Mouse (Mus musculus): Measurements from ENCODE around the gene Fndc11. TPM values are rescaled to one million over a fixed set of nuclear protein-coding genes. Genes with fewer than 3 reads are reported as not detected.

Gene Fndc11
- polyA plus RNA-seq, 1 experiment, result not detected

DNA sequence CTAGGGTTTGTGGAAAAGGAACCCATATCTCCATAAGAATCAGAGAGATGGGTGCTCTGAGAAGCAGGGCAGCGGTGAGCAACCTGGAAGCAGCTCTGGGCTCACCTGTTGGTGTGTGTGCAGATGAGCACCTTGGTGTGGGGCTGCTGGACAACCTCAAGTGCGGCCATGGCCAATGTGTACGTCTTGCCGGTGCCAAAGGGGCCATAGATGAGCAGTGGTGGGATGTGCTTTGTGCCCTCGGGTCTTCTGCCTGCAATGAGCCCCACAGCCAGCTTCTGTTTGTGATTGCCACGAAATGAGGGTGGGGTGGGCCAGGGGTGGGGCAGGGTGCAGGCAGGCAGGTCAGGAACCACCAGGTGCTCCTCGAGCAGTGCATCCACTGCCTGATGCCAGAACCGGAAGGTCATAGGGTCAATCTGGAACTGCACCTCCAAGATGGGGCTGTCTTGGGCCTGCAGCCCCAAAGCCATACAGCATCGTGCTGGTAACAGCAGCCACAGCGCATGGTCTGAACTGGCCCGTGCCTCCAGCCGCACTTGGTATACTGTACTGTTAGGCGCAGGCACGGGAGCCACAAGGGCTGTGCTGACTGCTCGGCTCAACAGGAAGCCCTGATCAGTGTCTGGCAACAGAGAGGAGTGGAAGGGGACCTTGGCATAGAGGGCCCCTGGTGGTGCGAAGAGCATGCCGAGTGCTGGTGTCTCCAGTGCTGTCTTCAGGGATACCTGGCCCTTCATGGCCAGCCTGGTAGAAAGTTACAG, 17.6 kb downstream of the Fndc11 start:
- H3K4me1 ChIP-seq (ENCODE audit: control insufficient read depth, insufficient read depth, low read length), result no peaks in the 10 kb centered on the region
- H3K27me3 ChIP-seq (ENCODE audit: control insufficient read depth, insufficient read depth, low read length), result no peaks in the 10 kb centered on the region
- H3K4me3 ChIP-seq (replicated peaks; ENCODE audit: insufficient read depth, low read depth, low read length), result no peak overlapping the region
- 87% methylated on average over 17 of the region's 17 CpGs for WGBS
- TF ChIP-seq POLR2A (IDR thresholded peaks at IDR 0.05; ENCODE audit: borderline replicate concordance, insufficient read depth, low read length), result no peak
- no peak overlapping the region for H3K27ac ChIP-seq (ENCODE audit: insufficient read depth, low read length)
- DNase-seq, result no peak

DNA sequence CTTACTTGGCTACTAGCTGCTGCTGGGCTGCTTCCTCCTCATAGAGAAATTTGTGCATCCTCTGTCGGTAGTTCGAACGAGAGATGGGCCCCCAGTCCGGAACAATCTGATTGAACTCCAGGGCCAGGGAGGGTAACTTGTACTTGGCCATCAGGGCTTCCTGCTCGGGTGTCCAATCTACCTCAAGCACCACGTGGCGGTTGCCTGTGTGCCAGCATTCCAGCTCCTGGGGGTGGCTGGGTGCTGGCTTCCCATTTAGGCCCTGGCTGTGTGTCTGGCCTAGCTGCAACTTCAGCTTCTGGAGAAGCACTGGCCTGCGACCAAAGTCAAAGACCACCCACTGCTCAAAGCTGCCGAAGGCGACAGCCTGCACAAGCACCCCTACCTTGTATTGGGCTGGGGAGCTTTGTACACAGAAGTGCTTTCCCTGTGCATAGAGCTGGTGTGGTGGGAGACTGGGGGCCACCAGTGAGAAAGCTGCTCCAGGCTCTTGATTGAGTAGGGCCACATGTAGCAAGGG, 18.3 kb downstream of the Fndc11 start:
- 29% methylated on average over 10 of the region's 10 CpGs for WGBS
- Histone ChIP-seq H3K4me1 (ENCODE audit: control insufficient read depth, insufficient read depth, low read length) (no peaks in the 10 kb centered on the region), H3K27me3 (ENCODE audit: control insufficient read depth, insufficient read depth, low read length) (no peaks in the 10 kb centered on the region), H3K27ac (ENCODE audit: insufficient read depth, low read length) (no peak overlapping the region), H3K4me3 (replicated peaks; ENCODE audit: insufficient read depth, low read depth, low read length) (no peak overlapping the region)
- TF ChIP-seq POLR2A (IDR thresholded peaks at IDR 0.05; ENCODE audit: borderline replicate concordance, insufficient read depth, low read length) (no peak), CTCF (IDR thresholded peaks at IDR 0.05; ENCODE audit: borderline replicate concordance, insufficient read depth, low read depth, low read length) (no peak)
- DNase-seq, result no peak

DNA sequence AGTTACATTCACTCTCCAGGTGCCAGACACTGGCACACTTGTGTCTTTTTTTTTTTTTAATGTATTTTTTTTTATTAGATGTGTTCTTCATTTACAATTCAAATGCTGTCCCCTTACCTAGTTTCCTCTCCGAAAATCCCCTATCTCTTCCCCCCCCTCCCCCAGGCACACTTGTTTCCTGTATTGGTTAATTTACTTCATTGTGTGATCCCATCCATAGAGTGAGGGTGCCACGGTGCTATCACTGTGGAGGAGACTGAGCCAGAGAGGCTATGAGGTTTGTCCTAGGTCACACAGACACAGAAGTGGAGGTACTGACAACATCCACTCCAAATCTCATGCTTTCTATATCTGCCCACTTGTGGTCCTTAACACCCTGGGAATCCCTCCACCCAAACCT, 19.0 kb downstream of the Fndc11 start:
- no peaks in the 10 kb centered on the region for H3K27me3 ChIP-seq (ENCODE audit: control insufficient read depth, insufficient read depth, low read length)
- TF ChIP-seq POLR2A (IDR thresholded peaks at IDR 0.05; ENCODE audit: borderline replicate concordance, insufficient read depth, low read length), result no peak
- no peak for TF ChIP-seq CTCF (IDR thresholded peaks at IDR 0.05; ENCODE audit: borderline replicate concordance, insufficient read depth, low read depth, low read length)
- H3K4me3 ChIP-seq (replicated peaks; ENCODE audit: insufficient read depth, low read depth, low read length), result no peak overlapping the region
- DNase-seq, result no peak
- WGBS, result 74% methylated on average over 2 of the region's 2 CpGs
- H3K27ac ChIP-seq (ENCODE audit: insufficient read depth, low read length), result no peak overlapping the region
- H3K4me1 ChIP-seq (ENCODE audit: control insufficient read depth, insufficient read depth, low read length), result no peaks in the 10 kb centered on the region

DNA sequence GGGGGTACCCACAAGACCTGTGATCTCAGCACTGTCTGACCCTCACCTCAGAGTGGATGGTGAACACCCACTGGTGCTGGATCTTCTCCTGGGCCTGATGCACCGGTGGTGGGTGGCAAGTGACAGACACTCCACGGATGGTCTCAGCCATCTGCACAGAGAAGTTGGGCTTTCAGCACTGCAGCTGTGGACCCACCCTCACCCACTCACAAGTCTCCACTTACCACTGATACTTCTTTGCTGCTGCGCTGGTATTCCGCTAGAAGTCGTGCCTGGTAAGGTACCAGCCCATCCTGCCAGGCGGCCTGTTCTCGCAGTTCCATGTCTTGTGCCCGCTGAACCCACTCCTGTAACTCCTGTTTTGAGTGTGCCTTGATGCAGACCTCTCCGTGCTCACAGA, 19.4 kb downstream of the Fndc11 start:
- Histone ChIP-seq H3K4me3 (replicated peaks; ENCODE audit: insufficient read depth, low read depth, low read length) (no peak overlapping the region), H3K27me3 (ENCODE audit: control insufficient read depth, insufficient read depth, low read length) (no peaks in the 10 kb centered on the region), H3K27ac (ENCODE audit: insufficient read depth, low read length) (no peak overlapping the region), H3K4me1 (ENCODE audit: control insufficient read depth, insufficient read depth, low read length) (no peaks in the 10 kb centered on the region)
- WGBS, result 95% methylated on average over 9 of the region's 9 CpGs
- DNase-seq, result no peak
- TF ChIP-seq CTCF (IDR thresholded peaks at IDR 0.05; ENCODE audit: borderline replicate concordance, insufficient read depth, low read depth, low read length) (no peak), POLR2A (IDR thresholded peaks at IDR 0.05; ENCODE audit: borderline replicate concordance, insufficient read depth, low read length) (no peak)

DNA sequence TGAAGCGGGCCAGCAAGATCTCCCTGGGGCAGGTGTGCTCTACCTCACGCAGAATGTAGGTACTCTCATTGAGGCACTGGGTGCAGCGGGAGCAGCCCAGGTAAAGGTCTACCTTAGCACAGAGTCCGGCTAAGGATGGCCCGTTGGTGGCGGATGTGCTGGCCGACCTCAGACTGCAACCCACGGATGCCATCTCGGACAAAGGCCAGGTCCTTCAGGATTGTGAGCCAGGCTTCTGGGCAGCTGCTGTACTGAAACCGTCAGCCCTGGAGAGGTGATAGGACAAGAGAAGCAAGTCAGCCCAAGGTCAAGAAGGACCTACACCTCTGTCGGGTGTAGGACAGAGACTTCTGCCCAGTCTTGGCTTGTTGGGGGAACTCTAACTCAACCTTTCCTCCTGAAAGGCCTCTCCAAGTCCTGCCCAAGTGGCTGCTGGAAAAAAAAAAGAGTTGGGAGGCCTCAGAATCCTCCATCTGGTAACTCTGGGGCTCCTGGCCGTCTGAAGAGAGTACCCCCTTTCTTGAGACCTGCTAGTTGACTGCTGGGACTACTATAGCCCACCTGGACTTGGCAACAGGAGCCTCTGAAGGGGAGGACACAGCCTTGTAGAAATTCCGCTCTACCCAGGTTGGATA, 21.1 kb downstream of the Fndc11 start:
- Histone ChIP-seq H3K27me3 (ENCODE audit: control insufficient read depth, insufficient read depth, low read length) (no peaks in the 10 kb centered on the region), H3K4me1 (ENCODE audit: control insufficient read depth, insufficient read depth, low read length) (no peaks in the 10 kb centered on the region), H3K4me3 (replicated peaks; ENCODE audit: insufficient read depth, low read depth, low read length) (no peak overlapping the region), H3K27ac (ENCODE audit: insufficient read depth, low read length) (no peak overlapping the region)
- DNase-seq, result no peak
- no peak for TF ChIP-seq POLR2A (IDR thresholded peaks at IDR 0.05; ENCODE audit: borderline replicate concordance, insufficient read depth, low read length)
- TF ChIP-seq CTCF (IDR thresholded peaks at IDR 0.05; ENCODE audit: borderline replicate concordance, insufficient read depth, low read depth, low read length), result no peak
- 92% methylated on average over 13 of the region's 13 CpGs for WGBS

DNA sequence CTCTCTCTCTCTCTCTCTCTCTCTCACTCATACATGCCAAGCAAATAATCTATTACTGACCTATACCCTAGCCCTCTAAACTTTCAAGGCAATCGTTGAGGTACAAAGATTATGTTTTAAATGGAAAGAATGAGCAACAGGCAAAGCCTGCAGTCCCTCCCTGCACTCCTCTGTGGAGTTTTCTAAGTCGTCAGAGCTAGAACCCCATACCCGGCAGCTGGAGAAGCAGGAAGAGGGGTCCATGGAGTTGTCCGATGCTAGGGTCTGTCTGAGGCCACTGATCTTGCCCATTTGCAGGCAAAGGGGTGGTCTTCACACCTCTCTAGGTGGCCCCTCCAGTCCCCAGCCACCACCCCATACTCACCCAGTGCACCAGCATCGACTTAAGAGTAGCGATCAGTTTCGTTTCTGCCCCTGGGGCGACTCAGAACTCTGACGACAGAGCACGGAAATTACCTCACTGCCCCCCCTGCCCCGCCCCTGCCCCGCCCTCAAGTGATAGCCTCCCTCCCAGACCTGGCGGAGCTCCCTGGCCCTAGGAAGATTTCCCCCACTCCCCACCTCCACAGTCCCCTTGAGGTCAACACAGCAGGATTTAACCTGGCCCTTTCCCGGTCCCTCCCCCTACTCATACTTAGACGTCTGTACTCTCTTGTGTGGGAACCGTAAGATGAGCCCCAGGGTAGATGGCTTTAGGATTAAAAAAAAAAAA, 21.9 kb downstream of the Fndc11 start, which contains the start of gene Helz2:
TSS of gene Helz2 (minus strand) at position 426 of the 712 bp plus-strand sequence.
- H3K4me3 ChIP-seq (replicated peaks; ENCODE audit: insufficient read depth, low read depth, low read length), result no peak within 1 kb of the TSS
- TF ChIP-seq CTCF (IDR thresholded peaks at IDR 0.05; ENCODE audit: borderline replicate concordance, insufficient read depth, low read depth, low read length) (no peak), POLR2A (IDR thresholded peaks at IDR 0.05; ENCODE audit: borderline replicate concordance, insufficient read depth, low read length) (no peak)
- H3K27me3 ChIP-seq (ENCODE audit: control insufficient read depth, insufficient read depth, low read length), result no peaks in the 10 kb centered on the region
- no peak for DNase-seq
- 22% methylated on average over 16 of the region's 16 CpGs for WGBS
- H3K4me1 ChIP-seq (ENCODE audit: control insufficient read depth, insufficient read depth, low read length), result no peaks in the 10 kb centered on the region
- H3K27ac ChIP-seq (ENCODE audit: insufficient read depth, low read length), result no peak within 1 kb of the TSS

DNA sequence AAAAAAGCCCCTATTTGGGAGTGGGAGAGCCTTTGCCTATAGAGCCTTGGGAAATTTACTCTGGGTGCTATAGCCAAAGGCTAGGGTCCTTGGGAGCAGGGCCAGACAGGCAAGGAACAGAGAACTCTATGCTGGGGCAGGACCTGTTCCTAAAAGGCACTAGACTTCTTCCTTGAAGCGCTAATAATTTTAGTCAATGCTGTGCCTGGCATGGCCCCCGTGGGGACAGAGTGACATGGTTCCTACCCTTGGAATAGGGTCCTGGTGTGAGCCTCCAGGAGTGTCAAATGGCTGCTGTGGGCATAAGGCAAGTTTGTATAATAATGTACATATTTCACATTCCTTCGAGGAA, 22.5 kb downstream of the Fndc11 start:
- Histone ChIP-seq H3K27ac (ENCODE audit: insufficient read depth, low read length) (no peak overlapping the region), H3K27me3 (ENCODE audit: control insufficient read depth, insufficient read depth, low read length) (no peaks in the 10 kb centered on the region), H3K4me3 (replicated peaks; ENCODE audit: insufficient read depth, low read depth, low read length) (no peak overlapping the region), H3K4me1 (ENCODE audit: control insufficient read depth, insufficient read depth, low read length) (no peaks in the 10 kb centered on the region)
- DNase-seq, result no peak
- WGBS, result 63% methylated on average over 3 of the region's 3 CpGs
- TF ChIP-seq CTCF (IDR thresholded peaks at IDR 0.05; ENCODE audit: borderline replicate concordance, insufficient read depth, low read depth, low read length), result no peak
- no peak for TF ChIP-seq POLR2A (IDR thresholded peaks at IDR 0.05; ENCODE audit: borderline replicate concordance, insufficient read depth, low read length)
